Mouse (Mus musculus) adrenal gland, postnatal 14 days (tissue): ENCODE measurements around the gene Zbtb39. TPM values are rescaled to one million over a fixed set of nuclear protein-coding genes. Genes with fewer than 3 reads are reported as not detected.
A peak's percentile ranks its signal among the peaks of the same experiment; 100 is the strongest.

Experiments used
- DNase-seq: peaks from one replicate; pipeline ENCODE4 v3.0.0; 2021; ENCODE audit warnings: mixed read lengths
- long read RNA-seq, 2 experiments: library from polyadenylated mRNA; stranded (forward); transcript quantifications; one replicate each; pipeline ENCODE4 v2.0.0; 2021
- total RNA-seq: library from RNA; stranded (reverse); gene quantifications from 2 replicates; pipeline ENCODE4 v1.2.3, GENCODE M21; 2021

The Zbtb39 gene
- total RNA-seq, result 11.6 and 12.2 TPM in 2 replicates
- long read RNA-seq, experiment 1, partial matches to known transcripts, result 0 of 1 reads
- long read RNA-seq, experiment 1, other reads (novel, unspliced or antisense), result 1 of 1 reads
- long read RNA-seq, experiment 2, full-length matches to known transcripts, result 1 of 1 reads
- long read RNA-seq, experiment 2, partial matches to known transcripts, result 0 of 1 reads
- long read RNA-seq, experiment 2, other reads (novel, unspliced or antisense), result 0 of 1 reads

DNA sequence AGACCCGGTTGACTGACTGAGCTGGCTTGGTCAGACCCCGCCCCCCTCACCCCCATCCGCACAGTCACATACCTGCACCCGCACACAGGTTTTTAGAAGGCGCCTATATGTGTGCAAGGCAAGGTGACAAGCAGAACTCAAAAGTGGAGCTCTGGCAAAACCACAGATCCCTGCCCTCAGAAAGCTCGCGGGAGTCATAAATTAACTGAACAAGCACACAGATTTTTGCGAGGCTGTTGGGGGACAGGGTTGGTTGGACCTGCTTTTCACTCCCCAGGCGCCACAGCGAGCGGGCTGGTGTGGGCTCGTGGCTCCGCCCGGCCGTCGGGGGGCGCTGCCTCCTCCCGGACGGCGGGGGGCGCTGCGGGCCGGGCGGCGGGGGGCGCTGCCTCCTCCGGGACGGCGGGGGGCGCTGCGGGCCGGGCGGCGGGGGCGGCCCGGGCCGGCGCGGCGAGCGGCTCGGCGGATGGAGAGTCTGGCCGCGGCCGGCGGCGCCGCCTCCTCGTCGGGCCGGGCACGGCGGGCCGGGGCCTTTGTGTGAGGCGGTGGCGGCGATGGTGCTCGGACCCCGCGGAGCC, at the start of gene Zbtb39:
Zbtb39 (plus strand) TSS at position 456 of the 578 bp plus-strand sequence.
- peak; percentile 93 for DNase-seq

- no peak for DNase-seq
Measured at GRCm38 (mm10) chr10:127691053-127691452, 48.3 kb upstream of the Zbtb39 start.

GRCm38 (mm10) chr10:127694636-127695035, 44.7 kb upstream of the Zbtb39 start:
- no peak for DNase-seq

- peak; percentile 69 for DNase-seq
Measured at GRCm38 (mm10) chr10:127695775-127696174, 43.6 kb upstream of the Zbtb39 start.

DNA sequence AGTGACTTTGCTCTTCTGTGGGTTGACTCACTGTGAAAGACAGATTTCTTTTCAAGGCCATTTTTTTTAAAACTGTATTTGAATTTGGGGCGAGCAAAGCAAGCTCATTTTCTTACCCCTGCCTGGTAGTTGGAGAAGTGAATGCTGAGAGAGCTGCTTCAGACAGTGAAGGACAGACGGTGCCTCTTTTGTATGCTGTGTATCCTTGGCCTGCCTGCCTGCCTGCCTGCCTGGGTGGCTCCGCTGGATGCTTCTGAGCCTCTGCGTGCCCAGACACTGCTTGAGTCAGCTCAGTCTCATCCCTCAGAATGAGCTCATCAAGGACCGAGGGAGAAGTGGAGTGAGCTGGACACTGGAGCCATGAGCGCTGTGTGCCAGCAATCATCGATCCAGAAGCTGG, 40.4 kb upstream of the Zbtb39 start:
- DNase-seq, result peak; percentile 79

GRCm38 (mm10) chr10:127703299-127703698, 36.0 kb upstream of the Zbtb39 start:
- no peak for DNase-seq

DNA sequence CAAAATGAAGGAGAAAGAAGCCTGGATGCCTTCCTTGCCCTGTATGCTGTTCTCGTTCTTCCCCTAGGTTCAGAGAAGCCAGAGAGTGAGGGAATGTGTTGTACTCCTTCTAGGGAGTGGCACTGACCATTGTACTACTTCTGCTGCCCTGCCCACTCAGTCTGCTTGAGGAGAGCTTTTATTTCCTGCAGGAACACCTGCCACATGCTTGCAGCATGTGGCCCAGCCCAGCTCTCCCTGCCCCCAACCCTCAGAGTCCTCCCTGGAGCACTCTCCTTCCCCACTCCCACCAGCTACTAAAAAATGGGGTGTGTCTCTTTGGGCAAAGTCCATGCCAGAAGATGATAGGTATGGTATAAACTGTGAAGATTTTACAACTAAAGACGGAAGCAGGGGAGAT, 35.0 kb upstream of the Zbtb39 start:
- DNase-seq, result no peak

DNA sequence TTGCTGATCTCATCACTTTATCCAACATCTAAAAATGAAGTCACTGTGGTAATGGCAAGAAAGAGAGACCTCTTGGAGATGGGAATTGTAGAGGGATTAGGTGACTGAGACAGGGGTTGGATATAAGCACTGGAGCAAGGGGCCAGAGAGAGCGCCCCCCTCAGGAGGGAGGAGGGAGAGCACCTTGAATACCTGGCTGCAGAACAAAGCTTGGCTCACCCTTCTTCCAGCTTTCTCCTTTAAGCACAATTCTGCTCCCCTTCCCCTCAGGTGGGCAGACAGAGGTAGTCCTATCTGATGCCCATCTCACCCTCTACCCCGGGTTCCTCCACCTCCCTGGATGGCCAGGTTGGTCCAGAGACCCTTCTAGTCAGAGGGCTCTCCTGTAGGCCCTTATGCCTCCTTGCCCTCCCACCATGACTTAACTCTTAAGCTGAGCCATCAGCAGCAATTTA, 34.5 kb upstream of the Zbtb39 start, which contains the start of gene Myo1a:
Myo1a (plus strand) TSS at position 405 of the 455 bp plus-strand sequence.
- DNase-seq, result peak; percentile 3

DNA sequence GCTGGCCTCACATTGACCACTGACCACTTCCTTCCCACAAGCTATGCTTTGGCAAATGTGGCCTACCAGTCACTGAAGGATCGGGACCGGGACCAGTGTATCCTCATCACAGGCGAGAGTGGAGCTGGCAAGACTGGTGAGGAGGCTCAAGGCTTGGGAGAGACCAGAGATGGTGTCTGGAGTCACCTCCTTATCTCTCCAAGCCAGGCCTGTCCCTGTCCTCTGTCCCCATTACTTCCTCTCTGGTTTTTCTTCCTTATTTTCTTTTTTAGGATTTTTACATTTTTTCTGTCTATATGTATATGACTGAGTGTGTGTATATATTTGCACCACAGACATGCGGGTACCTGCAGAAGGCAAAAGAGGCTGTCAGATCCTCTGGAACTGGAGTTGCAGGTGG, 33.6 kb upstream of the Zbtb39 start:
- DNase-seq, result no peak

DNA sequence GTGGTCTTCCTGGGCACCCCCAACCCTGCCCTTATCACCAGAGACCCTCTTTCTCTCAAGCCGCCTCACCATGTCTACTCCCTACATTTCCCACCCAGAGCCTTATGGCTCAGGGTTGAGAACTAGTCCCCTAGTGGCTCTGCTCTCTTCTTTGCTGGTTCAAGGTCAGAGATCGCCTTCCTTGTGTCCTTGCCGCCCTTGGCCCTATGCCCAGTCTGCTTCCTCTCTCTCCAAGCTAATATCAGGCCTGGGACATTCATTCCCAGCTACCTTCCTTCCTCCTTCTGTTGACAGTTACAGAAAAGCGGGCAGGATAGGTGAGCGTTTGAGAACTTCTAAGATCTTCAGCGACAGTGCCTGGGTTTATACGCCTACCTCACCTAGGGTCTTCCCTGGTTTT, 31.6 kb upstream of the Zbtb39 start:
- DNase-seq, result peak; percentile 87

DNA sequence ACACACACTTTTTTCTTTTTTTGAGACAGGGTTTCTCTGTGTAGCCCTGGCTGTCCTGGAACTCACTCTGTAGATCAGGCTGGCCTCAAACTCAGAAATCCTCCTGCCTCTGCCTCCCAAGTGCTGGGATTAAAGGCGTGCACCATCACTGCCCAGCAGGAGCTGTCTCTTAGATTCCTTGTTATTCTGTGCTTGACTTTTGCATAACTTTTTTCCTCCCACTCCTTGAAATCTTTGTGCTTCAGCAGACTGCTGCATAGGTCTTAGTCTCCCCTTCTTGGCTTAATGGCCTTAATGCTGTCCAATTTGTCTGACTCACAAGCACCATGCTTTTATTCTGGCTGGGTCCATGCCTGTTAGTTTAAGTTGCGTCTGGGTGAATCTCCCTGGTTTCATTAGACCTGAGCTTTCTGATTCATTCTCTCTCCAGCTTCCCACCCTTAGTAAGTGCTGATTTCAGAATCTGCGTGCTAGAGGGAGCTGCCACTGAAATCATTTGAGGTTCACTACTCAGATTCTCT, 30.4 kb upstream of the Zbtb39 start:
- DNase-seq, result peak; percentile 7

GRCm38 (mm10) chr10:127710331-127710730, 29.0 kb upstream of the Zbtb39 start:
- DNase-seq, result no peak

DNA sequence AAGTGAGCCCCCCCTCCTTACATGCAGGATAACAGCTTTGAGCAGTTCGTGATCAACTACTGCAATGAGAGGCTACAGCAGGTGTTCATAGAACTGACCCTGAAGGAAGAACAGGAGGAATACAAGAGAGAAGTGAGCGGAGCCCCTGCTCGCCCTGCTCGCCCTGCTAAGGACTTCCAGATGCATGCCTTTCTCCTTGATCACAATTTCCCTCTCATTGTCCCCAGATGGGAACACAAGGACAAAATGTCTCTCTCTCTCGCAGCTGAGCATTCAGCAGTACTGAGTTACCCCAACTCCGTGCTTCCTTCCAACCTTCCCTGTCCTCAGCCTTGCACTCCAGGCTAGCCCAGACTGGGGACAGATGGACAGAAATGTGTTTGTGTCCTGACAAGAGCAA, 26.6 kb upstream of the Zbtb39 start:
- DNase-seq, result no peak

GRCm38 (mm10) chr10:127721671-127722418, 17.5 kb upstream of the Zbtb39 start:
- DNase-seq, result peak; percentile 12

- DNase-seq, result no peak
Measured at GRCm38 (mm10) chr10:127724178-127724577, 15.2 kb upstream of the Zbtb39 start, which contains the start of gene Tac2. Gene Tac2, plus strand, starts transcription at chr10:127724478.

DNA sequence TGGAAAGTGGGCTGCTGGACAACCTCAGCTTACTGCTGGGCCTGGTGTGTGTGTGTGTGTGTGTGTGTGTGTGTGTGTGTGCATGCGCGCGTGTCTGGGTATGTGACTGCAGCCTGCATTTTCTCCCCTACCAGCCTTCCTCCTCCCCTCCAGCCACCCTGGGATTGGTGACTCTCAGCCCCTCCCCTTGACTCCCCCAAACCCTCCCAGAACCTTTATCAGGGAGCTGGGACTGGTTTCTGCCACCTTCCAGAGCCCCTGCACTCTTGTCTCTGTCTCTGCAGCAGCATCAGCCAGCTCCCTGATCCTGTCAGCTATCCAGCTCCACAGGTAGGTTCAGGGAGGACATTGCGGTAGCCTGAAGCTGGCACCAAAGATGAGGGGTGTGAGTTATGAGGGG, 14.2 kb upstream of the Zbtb39 start:
- DNase-seq, result no peak

DNA sequence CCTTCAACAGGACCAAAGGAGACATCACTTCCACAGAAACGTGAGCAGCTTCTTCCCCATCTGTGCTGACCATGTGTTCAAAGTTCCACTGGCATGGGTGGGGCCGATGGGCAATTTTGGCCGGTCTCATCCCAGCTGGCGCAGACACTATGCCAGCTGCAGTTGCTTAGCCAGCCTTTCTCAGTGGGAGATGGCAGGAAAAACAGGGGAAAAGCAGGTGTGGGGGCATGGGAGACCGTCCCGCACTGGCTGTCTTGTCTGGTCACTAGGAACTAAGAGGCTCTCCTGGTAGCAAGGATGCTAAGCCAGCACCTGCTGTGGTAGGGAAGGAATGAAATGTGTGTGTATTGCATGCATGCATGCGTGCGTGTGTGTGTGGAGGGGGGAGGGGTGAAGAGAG, 10.9 kb upstream of the Zbtb39 start:
- no peak for DNase-seq

- DNase-seq, result no peak
Measured at GRCm38 (mm10) chr10:127730285-127730932, 8.9 kb upstream of the Zbtb39 start.

GRCm38 (mm10) chr10:127730933-127731310, 8.4 kb upstream of the Zbtb39 start:
- DNase-seq, result no peak

DNA sequence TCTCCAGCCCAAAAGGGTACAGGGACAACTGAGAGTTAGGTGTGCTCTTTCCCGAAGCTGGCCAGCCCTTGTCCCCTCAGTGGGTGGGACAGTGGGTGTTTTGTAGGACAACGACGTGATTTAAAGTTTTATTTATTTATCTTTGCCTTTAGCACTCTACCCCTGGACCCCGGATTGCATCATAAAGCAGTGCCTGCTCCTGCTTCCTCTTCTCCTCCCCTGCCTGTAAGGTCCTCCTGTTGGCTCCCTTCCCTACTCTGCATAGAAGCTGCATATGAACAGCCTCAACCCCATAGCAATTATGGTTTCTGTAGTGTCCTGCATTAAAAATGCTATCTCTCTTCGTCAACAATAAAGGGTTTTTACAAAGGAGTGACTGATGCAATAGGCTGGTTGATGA, 7.9 kb upstream of the Zbtb39 start:
- no peak for DNase-seq

DNA sequence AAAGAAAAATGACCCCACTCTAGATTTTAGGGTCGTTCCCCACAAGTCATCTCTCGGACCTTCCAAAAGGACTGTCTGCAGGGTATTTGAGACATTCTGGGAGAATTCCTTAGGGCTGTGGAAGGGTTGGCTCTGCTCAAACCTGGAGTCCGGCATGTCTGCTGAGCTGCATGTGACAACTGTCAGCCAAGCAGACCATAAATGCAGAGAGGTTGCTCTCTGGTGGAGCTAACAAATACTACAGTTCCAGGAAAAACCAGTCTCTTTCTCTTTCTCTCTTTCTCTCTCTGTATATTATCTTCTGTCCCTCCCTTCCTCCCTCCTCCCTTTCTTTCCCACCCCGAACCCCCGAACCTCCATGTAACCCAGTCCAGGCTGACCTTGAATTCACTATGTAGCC, 4.9 kb upstream of the Zbtb39 start:
- peak; percentile 51 for DNase-seq

- no peak for DNase-seq
Measured at GRCm38 (mm10) chr10:127736266-127736665, 3.1 kb upstream of the Zbtb39 start.

GRCm38 (mm10) chr10:127736916-127737315, 2.4 kb upstream of the Zbtb39 start:
- DNase-seq, result no peak
